ENCODE assay signal across 27 mouse cellular contexts in the genomic region with DNA sequence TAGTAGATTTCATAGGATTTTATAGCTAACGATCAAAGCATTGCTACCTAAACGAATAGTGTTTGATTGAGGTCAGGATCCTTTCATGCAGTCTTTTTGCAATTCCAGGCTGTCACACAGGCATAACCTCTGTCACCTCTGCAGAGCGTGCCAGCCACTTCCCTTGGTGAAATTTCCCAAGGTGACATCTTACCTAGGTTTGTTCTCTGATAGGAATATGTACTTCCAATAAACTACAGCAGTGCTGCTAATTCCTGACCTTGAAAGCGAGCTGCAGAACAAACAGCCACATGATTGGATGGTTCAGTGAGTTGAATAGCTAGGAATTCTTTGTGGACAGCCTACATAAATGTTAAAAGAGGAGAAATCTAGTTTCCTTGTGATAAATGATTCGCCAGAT. TPM values are rescaled to one million over a fixed set of nuclear protein-coding genes. Genes with fewer than 3 reads are reported as not detected.
DNase-seq lines count a peak whose midpoint lies in the region; ATAC-seq and TF ChIP-seq lines count a peak whose summit lies in the region.
"Had no signal": no experiment of that assay in that cellular context is flagged by ENCODE, and none has a peak within 500 bp of the region (broad histone marks: within the 10 kb centered on the region; RNA-seq: fewer than 3 reads in every experiment).

No protein-coding gene starts in this region.

- no peaks in the 10 kb centered on the region for H3K27me3 ChIP-seq in heart, embryonic 12.5 days (replicated peaks)
- no peaks in the 10 kb centered on the region for H3K27me3 ChIP-seq in kidney, adult 2 months (replicated peaks; ENCODE audit: control insufficient read depth, insufficient read depth, low read length)
- no peaks in the 10 kb centered on the region for H3K27me3 ChIP-seq in kidney, embryonic 15.5 days
- no peaks in the 10 kb centered on the region for H3K27me3 ChIP-seq in kidney, embryonic 16.5 days (ENCODE audit: insufficient read depth, low read length)
- H3K27me3 ChIP-seq in stomach, embryonic 15.5 days (replicated peaks): no peaks in the 10 kb centered on the region
- no peaks in the 10 kb centered on the region for H3K27me3 ChIP-seq in stomach, postnatal 0 days (ENCODE audit: control insufficient read depth, insufficient read depth, low read length)
- H3K27me3 ChIP-seq: CH12.LX; embryonic facial prominence, embryonic 13.5 days; embryonic facial prominence, embryonic 15.5 days; forebrain, embryonic 12.5 days had no signal

- no peak for TF ChIP-seq CTCF in kidney, adult 2 months (conservative IDR thresholded peaks at IDR 0.05; ENCODE audit: insufficient read depth, insufficient read length, low read depth, low read length)
- TF ChIP-seq CTCF in stomach, postnatal 0 days (IDR thresholded peaks at IDR 0.05; ENCODE audit: low read depth): no peak

- H3K9ac ChIP-seq in heart, embryonic 12.5 days: no peak overlapping the region
- H3K9ac ChIP-seq in kidney, embryonic 15.5 days: no peak overlapping the region
- no peak overlapping the region for H3K9ac ChIP-seq in kidney, embryonic 16.5 days (replicated peaks; ENCODE audit: low read length)
- H3K9ac ChIP-seq in stomach, embryonic 15.5 days: no peak overlapping the region
- no peak overlapping the region for H3K9ac ChIP-seq in stomach, postnatal 0 days (ENCODE audit: low read length)
- H3K9ac ChIP-seq: embryonic facial prominence, embryonic 13.5 days; embryonic facial prominence, embryonic 15.5 days; forebrain, embryonic 12.5 days had no signal

- TF ChIP-seq EP300 in stomach, postnatal 0 days (optimal IDR thresholded peaks at IDR 0.05): no peak

- no peak for ATAC-seq in heart, embryonic 12.5 days (ENCODE audit: insufficient number of reproducible peaks, low FRiP score)
- ATAC-seq in kidney, embryonic 15.5 days (replicated peaks; ENCODE audit: low FRiP score): no peak
- no peak for ATAC-seq in kidney, embryonic 16.5 days (ENCODE audit: low FRiP score, low TSS enrichment)
- 0 out of 2 replicates have a peak, but pooled peaks have one; percentile 22 for ATAC-seq in stomach, embryonic 15.5 days (ENCODE audit: insufficient read depth, low FRiP score, low read depth)
- ATAC-seq in stomach, postnatal 0 days (ENCODE audit: low FRiP score, low TSS enrichment): no peak
- ATAC-seq: forebrain, embryonic 14.5 days had no signal

- no peaks in the 10 kb centered on the region for H3K36me3 ChIP-seq in heart, embryonic 12.5 days
- no peaks in the 10 kb centered on the region for H3K36me3 ChIP-seq in kidney, adult 2 months (ENCODE audit: control insufficient read depth, insufficient read depth, low read length)
- H3K36me3 ChIP-seq in kidney, embryonic 15.5 days: no peaks in the 10 kb centered on the region
- H3K36me3 ChIP-seq in kidney, embryonic 16.5 days (ENCODE audit: insufficient read depth, low read length): no peaks in the 10 kb centered on the region
- no peaks in the 10 kb centered on the region for H3K36me3 ChIP-seq in stomach, embryonic 15.5 days
- H3K36me3 ChIP-seq in stomach, postnatal 0 days (ENCODE audit: control insufficient read depth, insufficient read depth, low read length): no peaks in the 10 kb centered on the region
- H3K36me3 ChIP-seq: embryonic facial prominence, embryonic 13.5 days; embryonic facial prominence, embryonic 15.5 days; forebrain, embryonic 10.5 days; forebrain, embryonic 12.5 days; G1E had no signal

- no peak overlapping the region for H3K4me2 ChIP-seq in heart, embryonic 12.5 days
- H3K4me2 ChIP-seq in kidney, embryonic 15.5 days: no peak overlapping the region
- H3K4me2 ChIP-seq in kidney, embryonic 16.5 days (replicated peaks; ENCODE audit: low read depth, low read length): no peak overlapping the region
- H3K4me2 ChIP-seq in stomach, embryonic 15.5 days: no peak overlapping the region
- H3K4me2 ChIP-seq in stomach, postnatal 0 days (replicated peaks; ENCODE audit: low read depth): no peak overlapping the region
- H3K4me2 ChIP-seq: embryonic facial prominence, embryonic 13.5 days; embryonic facial prominence, embryonic 15.5 days; forebrain, embryonic 12.5 days had no signal

- 74% methylated on average over 5 of the region's 5 CpGs for WGBS in heart, embryonic 12.5 days
- 51% methylated on average over 5 of the region's 5 CpGs for WGBS in kidney, adult 2 months
- 76% methylated on average over 5 of the region's 5 CpGs for WGBS in kidney, embryonic 15.5 days
- 71% methylated on average over 5 of the region's 5 CpGs for WGBS in kidney, embryonic 16.5 days
- WGBS in stomach, embryonic 15.5 days: 64% methylated on average over 5 of the region's 5 CpGs
- WGBS in stomach, postnatal 0 days: 64% methylated on average over 5 of the region's 5 CpGs

- no peak for TF ChIP-seq POLR2A in kidney, adult 2 months (IDR thresholded peaks at IDR 0.05; ENCODE audit: low read depth, low read length)

- H3K4me1 ChIP-seq in heart, embryonic 12.5 days (replicated peaks): no peaks in the 10 kb centered on the region
- H3K4me1 ChIP-seq in kidney, adult 2 months (ENCODE audit: control insufficient read depth, insufficient read depth, low read length): peaks cover 6% of the 10 kb centered on the region; the same call in 1 of the 2 replicates
- H3K4me1 ChIP-seq in kidney, embryonic 15.5 days: 0 out of 2 replicates have a peak, but pooled peaks cover 3% of the 10 kb centered on the region
- peaks cover 3% of the 10 kb centered on the region; the same call in 1 of the 2 replicates for H3K4me1 ChIP-seq in kidney, embryonic 16.5 days (ENCODE audit: insufficient read depth, low read length)
- H3K4me1 ChIP-seq in stomach, embryonic 15.5 days: no peaks in the 10 kb centered on the region
- H3K4me1 ChIP-seq in stomach, postnatal 0 days (replicated peaks; ENCODE audit: control insufficient read depth, insufficient read depth): 0 out of 2 replicates have a peak, but pooled peaks cover 2% of the 10 kb centered on the region
- H3K4me1 ChIP-seq: embryonic facial prominence, embryonic 13.5 days; embryonic facial prominence, embryonic 15.5 days; forebrain, embryonic 10.5 days; forebrain, embryonic 12.5 days had no signal

- no peak overlapping the region for H3K27ac ChIP-seq in heart, embryonic 12.5 days (ENCODE audit: poor library complexity, severe bottlenecking)
- H3K27ac ChIP-seq in kidney, adult 2 months (ENCODE audit: insufficient read depth, low read depth, low read length): peak overlapping the region; percentile 24; the same call in 1 of the 2 replicates
- H3K27ac ChIP-seq in kidney, embryonic 15.5 days: no peak overlapping the region
- H3K27ac ChIP-seq in kidney, embryonic 16.5 days (ENCODE audit: low read length): no peak overlapping the region
- no peak overlapping the region for H3K27ac ChIP-seq in stomach, embryonic 15.5 days
- no peak overlapping the region for H3K27ac ChIP-seq in stomach, postnatal 0 days (replicated peaks)
- H3K27ac ChIP-seq: embryonic facial prominence, embryonic 13.5 days; embryonic facial prominence, embryonic 15.5 days; forebrain, embryonic 10.5 days; forebrain, embryonic 12.5 days had no signal

- no peaks in the 10 kb centered on the region for H3K9me3 ChIP-seq in heart, embryonic 12.5 days (replicated peaks)
- no peaks in the 10 kb centered on the region for H3K9me3 ChIP-seq in kidney, embryonic 15.5 days (replicated peaks)
- H3K9me3 ChIP-seq in kidney, embryonic 16.5 days (ENCODE audit: low read length): no peaks in the 10 kb centered on the region
- H3K9me3 ChIP-seq in stomach, embryonic 15.5 days: no peaks in the 10 kb centered on the region
- no peaks in the 10 kb centered on the region for H3K9me3 ChIP-seq in stomach, postnatal 0 days (ENCODE audit: control insufficient read depth, low read length)
- H3K9me3 ChIP-seq: embryonic facial prominence, embryonic 13.5 days; embryonic facial prominence, embryonic 15.5 days; forebrain, embryonic 10.5 days; forebrain, embryonic 12.5 days; G1E had no signal

- peak; percentile 54 for DNase-seq in heart, adult 11 months
- DNase-seq in kidney, adult 2 months: peak; percentile 53
- DNase-seq in kidney, postnatal 10 days: peak; percentile 6
- no peak for DNase-seq in stomach, postnatal 0 days (ENCODE audit: low spot score)
- DNase-seq: adrenal gland, adult 2 months; adrenal gland, postnatal 10 days; adrenal gland, postnatal 25 days; B cell, adult 2 months; cerebellum, adult 11 months; cerebellum, adult 18-20 months; cerebellum, adult 8-10 months; cerebellum, adult 9-11 months; cerebellum, postnatal 14 days; cerebellum, postnatal 36 days; embryo, embryonic 11 days had no signal

- H3K4me3 ChIP-seq in heart, embryonic 12.5 days: no peak overlapping the region
- no peak overlapping the region for H3K4me3 ChIP-seq in kidney, adult 2 months (ENCODE audit: insufficient read depth, low read depth, low read length)
- H3K4me3 ChIP-seq in kidney, embryonic 15.5 days (replicated peaks): no peak overlapping the region
- no peak overlapping the region for H3K4me3 ChIP-seq in kidney, embryonic 16.5 days (ENCODE audit: low read length)
- no peak overlapping the region for H3K4me3 ChIP-seq in stomach, embryonic 15.5 days (replicated peaks)
- H3K4me3 ChIP-seq in stomach, postnatal 0 days (ENCODE audit: low read depth, low read length): no peak overlapping the region
- H3K4me3 ChIP-seq: embryonic facial prominence, embryonic 13.5 days; embryonic facial prominence, embryonic 15.5 days; erythroblast, embryonic 14.5 days; forebrain, embryonic 10.5 days; forebrain, embryonic 12.5 days had no signal

RNA-seq across cellular contexts. Expression of a gene that starts 56.6 kb away (rescaled TPM):
- polyA plus RNA-seq in heart, embryonic 12.5 days (2016; fragmentation: Nextera tagmentation; extraction: Ambion mirVana): 0.77 and 0.80 TPM in 2 replicates
- 4.2 and 4.5 TPM in 2 replicates for polyA plus RNA-seq in kidney, adult 2 months (2012; rRNA removed)
- polyA plus RNA-seq in kidney, embryonic 15.5 days (2015; fragmentation: Nextera tagmentation; extraction: Ambion mirVana): 4.8 and 5.5 TPM in 2 replicates
- polyA plus RNA-seq in kidney, embryonic 16.5 days (2015; fragmentation: Nextera tagmentation; extraction: Ambion mirVana): 3.9 and 4.5 TPM in 2 replicates
- polyA plus RNA-seq in stomach, embryonic 15.5 days (2015; fragmentation: Nextera tagmentation; extraction: Ambion mirVana): 2.5 and 2.6 TPM in 2 replicates
- 1.6 and 1.7 TPM in 2 replicates for polyA plus RNA-seq in stomach, postnatal 0 days (2015; fragmentation: Nextera tagmentation; extraction: Ambion mirVana)
- polyA plus RNA-seq: erythroblast, embryonic 14.5 days; G1E had no signal
